Mouse (Mus musculus) liver, adult 2 months (tissue): Measurements from ENCODE around the gene Pgd. TPM values are rescaled to one million over a fixed set of nuclear protein-coding genes. Genes with fewer than 3 reads are reported as not detected.

Experiments used
- DNase-seq: peaks from one replicate; pipeline ENCODE4 v3.0.0-alpha.2; 2011; ENCODE audit warnings: low read depth, low spot score; ENCODE audit errors: extremely low read depth
- H3K27ac ChIP-seq: fragments of 200-500 bp; replicated peaks from 2 replicates; pipeline ENCODE4 v1.5.1; 2012; ENCODE audit warnings: low read depth, mild to moderate bottlenecking, control low read depth, inconsistent platforms, low read length; ENCODE audit not compliant: insufficient read depth
- H3K27me3 ChIP-seq: fragments of 200-500 bp; 2 replicates; pipeline ENCODE4 v1.6.1; 2012; ENCODE audit warnings: mild to moderate bottlenecking, moderate library complexity, low read length, inconsistent platforms; ENCODE audit not compliant: control insufficient read depth, insufficient read depth
- H3K36me3 ChIP-seq: fragments of 200-500 bp; 2 replicates; pipeline ENCODE4 v1.6.1; 2012; ENCODE audit warnings: low read length, inconsistent platforms; ENCODE audit not compliant: control insufficient read depth, insufficient read depth
- H3K4me1 ChIP-seq: fragments of 200-500 bp; 2 replicates; pipeline ENCODE4 v1.6.1; 2011; ENCODE audit warnings: low read length; ENCODE audit not compliant: control insufficient read depth, insufficient read depth
- H3K4me3 ChIP-seq: fragments of 200-500 bp; 2 replicates; pipeline ENCODE4 v1.5.1; 2011; ENCODE audit warnings: low read depth, mild to moderate bottlenecking, control low read depth, low read length, moderate library complexity; ENCODE audit not compliant: insufficient read depth
- H3K79me2 ChIP-seq: fragments of 200-500 bp; 2 replicates; pipeline ENCODE4 v1.6.1; 2012; ENCODE audit warnings: inconsistent platforms, mild to moderate bottlenecking, low read length, moderate library complexity; ENCODE audit not compliant: control insufficient read depth, insufficient read depth
- H3K9ac ChIP-seq: fragments of 200-500 bp; 2 replicates; pipeline ENCODE4 v1.6.1; 2012; ENCODE audit warnings: low read depth, mild to moderate bottlenecking, control low read depth, inconsistent platforms, low read length
- CTCF ChIP-seq: fragments of 200-500 bp; IDR thresholded peaks from 2 replicates; pipeline ENCODE4 v1.5.1; 2011; ENCODE audit warnings: low read depth, low read length, control low read depth
- POLR2A ChIP-seq: fragments of 200-500 bp; IDR thresholded peaks from 2 replicates; pipeline ENCODE4 v1.6.1; 2011; ENCODE audit warnings: low read length, control low read depth; ENCODE audit not compliant: insufficient read depth; ENCODE audit errors: extremely low read depth
- WGBS: fragments of 180-500 bp; shearing (Covaris S2); methylation state at CpG from one replicate; pipeline ENCODE4 v1.1.7; 2018; 5-methylcytosine and 5-hydroxymethylcytosine counted together
- polyA plus RNA-seq: library from polyadenylated mRNA; depleted of rRNA; stranded (reverse); fragments of >200 nt; gene quantifications from 2 replicates; pipeline ENCODE4 v1.2.3, GENCODE M21; 2012
- total RNA-seq: library from RNA; depleted of rRNA; stranded (reverse); fragments of >200 nt; gene quantifications from 2 replicates; pipeline ENCODE4 v1.2.3, GENCODE M21; 2014

Pgd gene
- total and polyA plus RNA-seq, 2 experiments = 13.1 to 51.1 TPM

DNA sequence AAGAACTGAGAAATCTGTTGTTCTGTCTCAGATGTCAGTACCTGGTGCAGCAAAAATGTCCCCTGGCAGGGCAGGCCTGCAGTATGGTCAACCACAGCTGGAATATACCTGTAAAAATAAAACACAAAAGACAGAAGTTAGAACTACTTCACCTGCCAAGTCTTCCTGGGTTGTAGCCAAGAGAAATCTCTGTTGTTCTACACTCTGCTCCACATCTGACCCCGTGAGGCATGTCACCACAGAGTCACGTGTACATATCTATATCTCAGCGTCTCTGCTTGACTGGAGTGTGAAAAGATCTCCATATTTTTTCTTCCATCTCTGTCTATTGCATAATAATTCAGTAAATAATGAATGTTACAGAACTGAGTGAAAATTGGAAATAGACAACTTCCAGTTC is 35.9 kb upstream of the Pgd start:
- H3K36me3 ChIP-seq = peaks cover 73% of the 10 kb centered on the region
- peak; percentile 40 for DNase-seq
- WGBS = 27% methylated on average over 3 of the region's 3 CpGs

DNA sequence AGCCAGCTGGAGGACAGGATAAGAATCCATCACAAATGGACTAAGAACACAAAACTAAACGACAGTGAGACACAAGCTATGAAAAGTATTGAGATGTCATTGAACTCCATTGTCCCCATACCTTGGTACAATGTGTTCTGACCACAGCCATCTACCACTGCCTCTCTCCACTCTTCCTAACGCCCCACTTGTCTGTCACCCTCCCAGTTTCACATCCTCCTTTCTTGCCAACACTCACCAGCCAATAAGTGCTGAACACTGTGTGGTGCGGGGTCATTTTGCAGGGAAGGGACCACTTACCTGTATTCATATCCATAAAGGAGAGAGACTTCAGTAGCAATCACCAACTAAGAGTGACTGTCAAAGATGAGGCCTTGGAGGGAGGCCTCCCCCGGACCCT is 34.5 kb upstream of the Pgd start:
- H3K36me3 ChIP-seq = peaks cover 68% of the 10 kb centered on the region
- H3K4me1 ChIP-seq = no peaks in the 10 kb centered on the region
- H3K4me3 ChIP-seq = no peak overlapping the region
- DNase-seq = no peak
- no peak overlapping the region for H3K9ac ChIP-seq
- H3K27me3 ChIP-seq = no peaks in the 10 kb centered on the region
- no peaks in the 10 kb centered on the region for H3K79me2 ChIP-seq
- no peak overlapping the region for H3K27ac ChIP-seq
- WGBS = 89% methylated on average over 4 of the region's 4 CpGs
- no peak for TF ChIP-seq CTCF
- no peak for TF ChIP-seq POLR2A

More for the DNA sequence above, 35.9 kb upstream of the Pgd start:
- Histone ChIP-seq H3K27me3 (no peaks in the 10 kb centered on the region), H3K4me3 (no peak overlapping the region), H3K9ac (no peak overlapping the region), H3K27ac (no peak overlapping the region), H3K79me2 (no peaks in the 10 kb centered on the region), H3K4me1 (no peaks in the 10 kb centered on the region)
- TF ChIP-seq POLR2A (no peak), CTCF (no peak)

DNA sequence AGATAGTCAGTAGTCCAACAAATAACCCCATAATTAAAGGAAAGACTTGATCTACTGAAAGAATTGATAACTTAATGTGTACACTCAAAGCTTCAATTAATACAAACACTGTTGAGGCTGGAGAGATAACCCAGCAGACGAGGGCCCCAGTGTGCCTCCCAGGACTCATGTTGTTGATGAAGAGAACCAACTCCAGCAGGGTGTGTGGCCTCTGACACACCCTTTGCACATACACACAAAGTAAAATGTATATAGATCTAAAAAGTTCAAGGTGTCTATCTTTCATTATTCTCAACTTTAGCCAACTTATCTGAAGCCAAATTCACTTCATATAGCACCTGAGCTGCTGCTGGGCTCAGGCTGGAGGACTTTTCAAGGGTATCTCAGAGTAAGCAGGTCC is 30.6 kb upstream of the Pgd start:
- Histone ChIP-seq H3K27ac (no peak overlapping the region), H3K4me3 (no peak overlapping the region), H3K9ac (no peak overlapping the region), H3K4me1 (no peaks in the 10 kb centered on the region), H3K79me2 (no peaks in the 10 kb centered on the region), H3K36me3 (peaks cover 57% of the 10 kb centered on the region), H3K27me3 (no peaks in the 10 kb centered on the region)
- no peak for DNase-seq
- no peak for TF ChIP-seq POLR2A
- no peak for TF ChIP-seq CTCF
- WGBS = 82% methylated on average over 1 of the region's 1 CpGs

DNA sequence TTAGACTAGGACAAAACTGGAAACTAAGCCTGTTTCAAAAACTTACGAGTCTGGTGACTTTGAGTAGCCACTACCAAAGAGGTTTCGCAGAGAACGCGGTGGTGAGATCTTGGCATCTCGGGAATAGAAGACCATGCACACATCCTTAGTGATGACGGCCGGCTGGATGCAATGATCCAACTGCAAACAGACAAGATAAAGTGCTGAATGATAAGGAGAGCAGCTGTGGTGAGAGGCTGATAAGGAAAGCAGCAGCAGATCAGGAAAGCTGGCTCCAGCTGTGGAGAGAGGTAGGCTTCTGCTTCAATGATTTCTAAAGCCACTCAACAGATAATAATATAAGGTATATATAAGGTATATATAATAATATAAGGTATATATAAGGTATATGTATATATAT is 24.5 kb upstream of the Pgd start:
- no peak for DNase-seq
- H3K27ac ChIP-seq = no peak overlapping the region
- H3K36me3 ChIP-seq = peaks cover 58% of the 10 kb centered on the region
- H3K4me3 ChIP-seq = no peak overlapping the region
- no peak for TF ChIP-seq CTCF
- TF ChIP-seq POLR2A = no peak
- no peak overlapping the region for H3K9ac ChIP-seq
- no peaks in the 10 kb centered on the region for H3K79me2 ChIP-seq
- no peaks in the 10 kb centered on the region for H3K4me1 ChIP-seq
- 80% methylated on average over 7 of the region's 7 CpGs for WGBS
- no peaks in the 10 kb centered on the region for H3K27me3 ChIP-seq

DNA sequence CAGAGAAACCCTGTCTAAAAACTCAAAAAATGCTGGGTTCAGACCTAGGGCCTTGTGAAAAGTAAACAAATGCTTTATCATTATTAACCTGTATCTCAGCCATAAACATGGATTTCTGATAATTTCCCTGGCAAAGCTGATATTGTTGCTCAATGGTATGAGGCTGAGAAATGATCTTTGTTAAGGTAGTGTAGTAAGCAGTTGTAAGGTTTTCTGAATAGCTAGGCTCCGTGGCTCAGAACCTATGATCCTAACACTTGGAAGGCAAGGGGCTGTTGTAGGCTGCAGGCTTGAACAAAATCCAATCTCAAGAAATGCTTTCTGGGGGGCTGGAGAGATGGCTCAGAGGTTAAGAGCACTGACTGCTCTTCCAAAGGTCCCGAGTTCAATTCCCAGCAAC is 22.0 kb upstream of the Pgd start:
- no peak overlapping the region for H3K4me3 ChIP-seq
- H3K79me2 ChIP-seq = no peaks in the 10 kb centered on the region
- WGBS = 95% methylated on average over 2 of the region's 2 CpGs
- no peaks in the 10 kb centered on the region for H3K4me1 ChIP-seq
- no peak overlapping the region for H3K27ac ChIP-seq
- H3K9ac ChIP-seq = no peak overlapping the region
- H3K27me3 ChIP-seq = no peaks in the 10 kb centered on the region
- DNase-seq = no peak
- TF ChIP-seq POLR2A (no peak), CTCF (no peak)
- H3K36me3 ChIP-seq = peaks cover 55% of the 10 kb centered on the region

DNA sequence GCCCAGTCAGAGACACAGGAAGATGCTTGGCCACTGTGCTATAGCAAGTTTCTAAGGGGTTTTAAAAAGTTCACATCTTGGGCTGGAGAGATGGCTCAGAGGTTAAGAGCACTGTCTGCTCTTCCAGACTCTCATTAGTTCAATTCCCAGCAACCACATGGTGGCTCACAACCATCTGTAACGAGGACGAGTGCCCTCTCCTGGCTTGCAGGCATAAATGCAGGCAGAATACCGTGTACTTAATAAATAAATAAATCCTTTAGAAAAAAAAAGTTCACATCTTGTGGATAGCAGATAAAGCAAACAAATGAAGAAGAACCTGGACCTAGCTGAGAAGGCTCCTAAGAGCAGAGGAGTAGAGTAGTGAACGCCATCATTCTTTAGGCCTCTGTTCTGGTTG is 16.2 kb upstream of the Pgd start:
- 60% methylated on average over 4 of the region's 4 CpGs for WGBS
- Histone ChIP-seq H3K36me3 (peaks cover 49% of the 10 kb centered on the region), H3K27ac (no peak overlapping the region), H3K4me3 (no peak overlapping the region), H3K27me3 (no peaks in the 10 kb centered on the region), H3K79me2 (no peaks in the 10 kb centered on the region), H3K4me1 (peaks cover 4% of the 10 kb centered on the region), H3K9ac (no peak overlapping the region)
- no peak for TF ChIP-seq POLR2A
- TF ChIP-seq CTCF = peak; percentile 35; the same call in 1 of the 2 replicates
- peak; percentile 36 for DNase-seq
